In genomic region chr11:96006367-96006851, GRCm38 (mm10) we compare ENCODE assay signal across 9 mouse cellular contexts. TPM values are rescaled to one million over a fixed set of nuclear protein-coding genes. Genes with fewer than 3 reads are reported as not detected.
DNase-seq lines count a peak whose midpoint lies in the region; ATAC-seq and TF ChIP-seq lines count a peak whose summit lies in the region.
"Had no signal": no experiment of that assay in that cellular context is flagged by ENCODE, and none has a peak within 500 bp of the region (broad histone marks: within the 10 kb centered on the region; RNA-seq: fewer than 3 reads in every experiment).

No protein-coding gene starts in this region.

- DNase-seq in kidney, postnatal 36 days = no peak
- peak; percentile 82 for DNase-seq in brain, embryonic 14.5 days (ENCODE audit: low read depth)
- DNase-seq in liver, embryonic 14.5 days (ENCODE audit: low read depth in 3 of 3, low spot score in 3 of 3) = peak in 1 of 3 experiments; percentile 13
- DNase-seq in testis, postnatal 10 days (ENCODE audit: low spot score) = peak; percentile 47
- no peak for DNase-seq in left cerebral cortex, adult 9 months (ENCODE audit: low spot score in 2 of 2)
- no peak for DNase-seq in T-cell, adult 2 months (ENCODE audit: low spot score)

- no peaks in the 10 kb centered on the region for H3K27me3 ChIP-seq in kidney, embryonic 14.5 days (ENCODE audit: control insufficient read depth, insufficient read depth, low read length)
- H3K27me3 ChIP-seq in heart, embryonic 14.5 days (ENCODE audit: control insufficient read depth, insufficient read depth, low read length) = no peaks in the 10 kb centered on the region
- peaks cover 17% of the 10 kb centered on the region for H3K27me3 ChIP-seq in liver, embryonic 14.5 days (ENCODE audit: control insufficient read depth, insufficient read depth, low read length)

- no peaks in the 10 kb centered on the region for H3K36me3 ChIP-seq in kidney, embryonic 14.5 days (ENCODE audit: control insufficient read depth, insufficient read depth, low read length)
- no peaks in the 10 kb centered on the region for H3K36me3 ChIP-seq in heart, embryonic 14.5 days (ENCODE audit: control insufficient read depth, insufficient read depth, low read length)
- no peaks in the 10 kb centered on the region for H3K36me3 ChIP-seq in liver, embryonic 14.5 days (replicated peaks; ENCODE audit: control insufficient read depth, insufficient read depth, low read depth)

- H3K9me3 ChIP-seq in kidney, embryonic 14.5 days (ENCODE audit: control insufficient read depth, low read length) = no peaks in the 10 kb centered on the region
- no peaks in the 10 kb centered on the region for H3K9me3 ChIP-seq in heart, embryonic 14.5 days (ENCODE audit: control insufficient read depth, low read length)
- H3K9me3 ChIP-seq in liver, embryonic 14.5 days (ENCODE audit: control insufficient read depth, low read length) = no peaks in the 10 kb centered on the region

- TF ChIP-seq EP300 in liver, embryonic 14.5 days (IDR thresholded peaks at IDR 0.05; ENCODE audit: low read depth) = no peak

- peak overlapping the region; percentile 92 for H3K9ac ChIP-seq in kidney, embryonic 14.5 days (ENCODE audit: low read depth, low read length)
- peak overlapping the region; percentile 97 for H3K9ac ChIP-seq in heart, embryonic 14.5 days (ENCODE audit: low read length)
- peak overlapping the region; percentile 79 for H3K9ac ChIP-seq in liver, embryonic 14.5 days (replicated peaks)

- no peak for TF ChIP-seq CTCF in brain, embryonic 14.5 days (IDR thresholded peaks at IDR 0.05; ENCODE audit: borderline replicate concordance, extremely low read depth, insufficient read depth, insufficient read length)
- TF ChIP-seq CTCF in liver, embryonic 14.5 days (IDR thresholded peaks at IDR 0.05; ENCODE audit: low read depth) = no peak

- H3K4me3 ChIP-seq in kidney, embryonic 14.5 days (ENCODE audit: low read length) = peak overlapping the region; percentile 96
- peak overlapping the region; percentile 69 to 87 for H3K4me3 ChIP-seq in heart, embryonic 14.5 days (ENCODE audit: control insufficient read depth in 1 of 2, insufficient read depth in 1 of 2, low read depth in 1 of 2, low read length in 2 of 2)
- H3K4me3 ChIP-seq in liver, embryonic 14.5 days (ENCODE audit: insufficient read depth in 1 of 2, low read depth in 2 of 2, low read length in 2 of 2) = peak overlapping the region; percentile 67 to 89

- H3K4me1 ChIP-seq in kidney, embryonic 14.5 days (ENCODE audit: control insufficient read depth, insufficient read depth, low read length) = peaks cover 18% of the 10 kb centered on the region
- peaks cover 2 to 15% of the 10 kb centered on the region in 2 experiments; a peak in 3 of 4 replicates for H3K4me1 ChIP-seq in heart, embryonic 14.5 days (ENCODE audit: control insufficient read depth in 2 of 2, insufficient read depth in 2 of 2, low read length in 2 of 2)
- peaks cover 11 to 15% of the 10 kb centered on the region in 2 experiments; a peak in 3 of 4 replicates for H3K4me1 ChIP-seq in liver, embryonic 14.5 days (replicated peaks; ENCODE audit: control insufficient read depth in 2 of 2, insufficient read depth in 2 of 2, low read length in 1 of 2)

- ATAC-seq in kidney, embryonic 14.5 days (ENCODE audit: low FRiP score, low TSS enrichment) = peak; percentile 22
- ATAC-seq in heart, embryonic 14.5 days (ENCODE audit: insufficient number of reproducible peaks, insufficient read depth, low FRiP score, low read depth) = 0 out of 2 replicates have a peak, but pooled peaks have one; percentile 13
- no peak for ATAC-seq in liver, embryonic 14.5 days (ENCODE audit: insufficient read depth)

- WGBS in kidney, embryonic 14.5 days = 0% methylated on average over 33 of the region's 33 CpGs
- 0% methylated on average over 33 of the region's 33 CpGs for WGBS in heart, embryonic 14.5 days
- under 1% methylated on average over 33 of the region's 33 CpGs for WGBS in liver, embryonic 14.5 days (ENCODE audit: insufficient replicate concordance)

- H3K4me2 ChIP-seq in kidney, embryonic 14.5 days (replicated peaks; ENCODE audit: low read depth, low read length) = peak overlapping the region; percentile 75
- peak overlapping the region; percentile 99 for H3K4me2 ChIP-seq in heart, embryonic 14.5 days (ENCODE audit: low read length)
- peak overlapping the region; percentile 97 for H3K4me2 ChIP-seq in liver, embryonic 14.5 days (ENCODE audit: low read depth)

- 0 out of 2 replicates have a peak, but pooled peaks have one; percentile 5 for TF ChIP-seq POLR2A in brain, embryonic 14.5 days (IDR thresholded peaks at IDR 0.05; ENCODE audit: borderline replicate concordance, extremely low read depth, insufficient read depth, insufficient read length, poor library complexity, severe bottlenecking)

- peak overlapping the region; percentile 94 for H3K27ac ChIP-seq in kidney, embryonic 14.5 days (ENCODE audit: low read depth, low read length)
- peak overlapping the region; percentile 56 to 95 for H3K27ac ChIP-seq in heart, embryonic 14.5 days (replicated peaks in 1 of 2; ENCODE audit: control insufficient read depth in 1 of 2, insufficient read depth in 1 of 2, low read depth in 2 of 2, low read length in 2 of 2)
- no peak overlapping the region for H3K27ac ChIP-seq in liver, embryonic 14.5 days

RNA-seq across cellular contexts. Expression of gene Igf2bp1, which starts 0.7 kb away (rescaled TPM):
- 42.1 and 54.2 TPM in 2 replicates for polyA plus RNA-seq in kidney, embryonic 14.5 days (2014; fragmentation: Nextera tagmentation; extraction: Ambion mirVana)
- 11.9 and 13.4 TPM in 2 replicates for polyA plus RNA-seq in brain, embryonic 14.5 days (2012; rRNA removed)
- polyA plus RNA-seq in heart, embryonic 14.5 days (2014; fragmentation: Nextera tagmentation; extraction: Ambion mirVana) = 14.0 and 17.2 TPM in 2 replicates
- polyA plus RNA-seq in liver, embryonic 14.5 days (2012; rRNA removed) = 3.0 and 4.1 TPM in 2 replicates
- 7.1 and 7.6 TPM in 2 replicates for polyA plus RNA-seq in liver, embryonic 14.5 days (2014; fragmentation: Nextera tagmentation; extraction: Ambion mirVana)
- polyA plus RNA-seq: liver, adult 2 months had no signal

RNA-seq across cellular contexts. Expression of gene Gip, which starts 17.9 kb away (rescaled TPM):
- not detected in 2 replicates for polyA plus RNA-seq in kidney, embryonic 14.5 days (2014; fragmentation: Nextera tagmentation; extraction: Ambion mirVana)
- not detected in 2 replicates for polyA plus RNA-seq in brain, embryonic 14.5 days (2012; rRNA removed)
- not detected in 2 replicates for polyA plus RNA-seq in heart, embryonic 14.5 days (2014; fragmentation: Nextera tagmentation; extraction: Ambion mirVana)
- polyA plus RNA-seq in liver, embryonic 14.5 days (2012; rRNA removed) = 0.09 TPM in 1 of 2 replicates, not detected in the other
- not detected in 2 replicates for polyA plus RNA-seq in liver, embryonic 14.5 days (2014; fragmentation: Nextera tagmentation; extraction: Ambion mirVana)
- polyA plus RNA-seq: liver, adult 2 months had no signal

RNA-seq across cellular contexts. Expression of gene Snf8, which starts 28.3 kb away (rescaled TPM):
- polyA plus RNA-seq in kidney, embryonic 14.5 days (2014; fragmentation: Nextera tagmentation; extraction: Ambion mirVana) = 34.2 and 63.5 TPM in 2 replicates
- 52.7 and 60.8 TPM in 2 replicates for polyA plus RNA-seq in brain, embryonic 14.5 days (2012; rRNA removed)
- polyA plus RNA-seq in heart, embryonic 14.5 days (2014; fragmentation: Nextera tagmentation; extraction: Ambion mirVana) = 23.5 and 30.5 TPM in 2 replicates
- 18.5 and 28.2 TPM in 2 replicates for polyA plus RNA-seq in liver, embryonic 14.5 days (2012; rRNA removed)
- 28.9 and 30.0 TPM in 2 replicates for polyA plus RNA-seq in liver, embryonic 14.5 days (2014; fragmentation: Nextera tagmentation; extraction: Ambion mirVana)

RNA-seq across cellular contexts. Expression of gene Ube2z, which starts 58.8 kb away (rescaled TPM):
- polyA plus RNA-seq in kidney, embryonic 14.5 days (2014; fragmentation: Nextera tagmentation; extraction: Ambion mirVana) = 27.6 and 36.4 TPM in 2 replicates
- 57.9 and 62.6 TPM in 2 replicates for polyA plus RNA-seq in brain, embryonic 14.5 days (2012; rRNA removed)
- polyA plus RNA-seq in heart, embryonic 14.5 days (2014; fragmentation: Nextera tagmentation; extraction: Ambion mirVana) = 28.7 and 29.7 TPM in 2 replicates
- 11.8 and 15.7 TPM in 2 replicates for polyA plus RNA-seq in liver, embryonic 14.5 days (2012; rRNA removed)
- polyA plus RNA-seq in liver, embryonic 14.5 days (2014; fragmentation: Nextera tagmentation; extraction: Ambion mirVana) = 10.7 and 11.5 TPM in 2 replicates

Comparison
In these comparisons a context has a peak if more than half of its experiments do, and no peak if none do; other contexts are left out.
1. DNase-seq: peak in brain, embryonic 14.5 days (single experiment) and testis, postnatal 10 days (single experiment); none in kidney, postnatal 36 days (0 of 2), left cerebral cortex, adult 9 months (0 of 2) and T-cell, adult 2 months (single experiment).
2. Peak in every context shown above with its lines, with median percentiles within 50 percentile points of each other: H3K4me2 ChIP-seq, H3K4me3 ChIP-seq and H3K9ac ChIP-seq.